Mouse (Mus musculus) kidney, embryonic 14.5 days (tissue): ENCODE measurements at regions not wholly inside any gene's neighbourhood (a gene's known extent, or its start where the extent isn't known, plus 50 kb on each side); places are given as distances from the start of the nearest gene placed in this dataset.
A peak's percentile ranks its signal among the peaks of the same experiment; 100 is the strongest.

Experiments
- ATAC-seq: fragments of 200-750 bp; cut with Nextera tagmentation; 2 replicates; pipeline ENCODE4 v1.8.0; 2017; ENCODE audit warnings: moderate number of reproducible peaks, mild to moderate bottlenecking, moderate TSS enrichment, moderate library complexity; ENCODE audit not compliant: low FRiP score, low TSS enrichment
- H3K27ac ChIP-seq: fragments of 300-500 bp; sonication (generic); 2 replicates; pipeline ENCODE4 v1.5.1; 2014; ENCODE audit warnings: low read depth, mild to moderate bottlenecking, low read length, moderate library complexity, mixed read lengths
- H3K27me3 ChIP-seq: fragments of 300-500 bp; sonication (generic); 2 replicates; pipeline ENCODE4 v1.6.1; 2014; ENCODE audit warnings: mild to moderate bottlenecking, low read length; ENCODE audit not compliant: control insufficient read depth, insufficient read depth
- H3K36me3 ChIP-seq: fragments of 300-500 bp; sonication (generic); 2 replicates; pipeline ENCODE4 v1.6.1; 2014; ENCODE audit warnings: low read length, mixed read lengths; ENCODE audit not compliant: control insufficient read depth, insufficient read depth
- H3K4me1 ChIP-seq: fragments of 300-500 bp; sonication (generic); 2 replicates; pipeline ENCODE4 v1.6.1; 2014; ENCODE audit warnings: low read length, mixed read lengths; ENCODE audit not compliant: control insufficient read depth, insufficient read depth
- H3K4me2 ChIP-seq: fragments of 300-500 bp; sonication (generic); replicated peaks from 2 replicates; pipeline ENCODE4 v1.6.1; 2014; ENCODE audit warnings: low read depth, mild to moderate bottlenecking, low read length
- H3K4me3 ChIP-seq: fragments of 300-500 bp; sonication (generic); 2 replicates; pipeline ENCODE4 v1.5.1; 2014; ENCODE audit warnings: mild to moderate bottlenecking, low read length
- H3K9ac ChIP-seq: fragments of 300-500 bp; sonication (generic); 2 replicates; pipeline ENCODE4 v1.6.1; 2014; ENCODE audit warnings: low read depth, mild to moderate bottlenecking, low read length, moderate library complexity
- H3K9me3 ChIP-seq: fragments of 300-500 bp; sonication (generic); 2 replicates; pipeline ENCODE4 v1.6.1; 2016; ENCODE audit warnings: low read length; ENCODE audit not compliant: control insufficient read depth
- WGBS: fragments of 180-500 bp; shearing (Covaris S2); extraction: QIAGEN DNeasy Blood & Tissue Kit; methylation state at CpG from one replicate; pipeline ENCODE4 v1.1.7; 2014; 5-methylcytosine and 5-hydroxymethylcytosine counted together

GRCm38 (mm10) chr10:91242491-91243046 is 61.5 kb upstream of the Tmpo start:
- Histone ChIP-seq H3K9ac (no peak overlapping the region), H3K36me3 (no peaks in the 10 kb centered on the region), H3K4me1 (0 out of 2 replicates have a peak, but pooled peaks cover 7% of the 10 kb centered on the region), H3K4me3 (no peak overlapping the region), H3K27me3 (no peaks in the 10 kb centered on the region), H3K4me2 (no peak overlapping the region), H3K27ac (peak overlapping the region; percentile 52; the same call in 1 of the 2 replicates), H3K9me3 (no peaks in the 10 kb centered on the region)
- 62% methylated on average over 5 of the region's 5 CpGs for WGBS
- no peak for ATAC-seq

DNA sequence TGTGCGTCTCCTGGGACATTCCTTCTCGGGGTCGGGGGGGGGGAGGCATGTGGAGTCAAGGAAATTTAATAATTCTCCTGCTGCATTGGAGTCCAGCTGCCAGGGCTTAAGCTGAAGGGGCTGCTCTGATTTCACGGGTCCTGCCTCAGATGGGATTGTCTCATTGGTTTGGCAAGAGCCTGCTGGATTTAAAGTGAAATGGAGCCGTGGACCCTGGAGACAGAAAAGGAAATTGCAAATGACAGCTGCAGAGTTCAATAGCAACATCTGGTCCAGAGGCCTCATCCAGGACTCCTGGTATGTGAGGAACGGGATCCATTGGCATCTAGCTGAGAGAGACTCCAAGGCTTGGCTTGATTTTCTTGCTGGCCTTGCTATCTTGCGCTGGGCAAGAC is 60.5 kb upstream of the Tmpo start:
- WGBS: 31% methylated on average over 7 of the region's 7 CpGs
- 0 out of 2 replicates have a peak, but pooled peaks cover 7% of the 10 kb centered on the region for H3K4me1 ChIP-seq
- H3K27me3 ChIP-seq: no peaks in the 10 kb centered on the region
- peak overlapping the region; percentile 79; the same call in 1 of the 2 replicates for H3K27ac ChIP-seq
- no peaks in the 10 kb centered on the region for H3K9me3 ChIP-seq
- no peak overlapping the region for H3K9ac ChIP-seq
- peak; percentile 21; the same call in 1 of the 2 replicates for ATAC-seq
- H3K4me2 ChIP-seq: no peak overlapping the region
- H3K4me3 ChIP-seq: no peak overlapping the region
- no peaks in the 10 kb centered on the region for H3K36me3 ChIP-seq

DNA sequence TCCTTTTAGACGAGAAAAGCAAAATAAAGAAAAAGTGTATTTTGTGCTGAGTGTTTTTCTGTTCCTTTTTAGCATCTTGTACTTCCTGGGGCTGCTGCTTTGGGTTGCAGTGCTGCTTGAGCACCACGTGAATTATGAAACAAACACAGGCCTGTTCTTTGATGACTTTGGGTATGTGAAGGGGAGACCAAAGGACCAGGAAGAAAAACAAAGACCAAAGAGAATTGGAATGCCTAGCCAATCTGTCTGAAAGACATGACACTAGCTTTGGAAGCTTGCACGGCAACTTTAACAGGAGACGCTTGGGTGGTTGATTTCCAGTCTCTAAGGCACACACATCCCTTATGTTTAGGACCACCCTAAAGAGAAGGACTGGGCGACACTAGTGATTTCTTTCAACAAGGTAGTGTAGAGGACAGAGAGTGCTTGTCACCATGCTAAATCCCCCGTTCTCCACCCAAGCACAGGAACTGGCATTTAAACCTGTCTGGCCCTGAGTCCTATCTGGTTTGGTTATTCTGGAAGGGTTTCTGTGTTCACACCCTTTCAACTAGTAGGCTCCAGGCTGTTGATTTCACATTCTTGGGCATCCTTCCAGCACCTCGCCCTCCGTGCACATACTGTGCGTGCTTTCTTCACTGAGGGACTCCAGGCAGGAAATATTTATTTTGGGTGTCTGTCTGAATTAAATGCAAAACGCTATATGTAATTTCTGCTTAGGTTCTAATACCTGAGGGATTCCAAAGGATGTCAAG is 59.9 kb upstream of the Tmpo start:
- Histone ChIP-seq H3K9ac (no peak overlapping the region), H3K4me1 (0 out of 2 replicates have a peak, but pooled peaks cover 7% of the 10 kb centered on the region), H3K36me3 (no peaks in the 10 kb centered on the region), H3K27me3 (no peaks in the 10 kb centered on the region), H3K27ac (peak overlapping the region; percentile 79), H3K4me3 (no peak overlapping the region), H3K4me2 (no peak overlapping the region; the same call in 1 of the 2 replicates), H3K9me3 (no peaks in the 10 kb centered on the region)
- peak; percentile 70; the same call in 1 of the 2 replicates for ATAC-seq
- WGBS: 45% methylated on average over 10 of the region's 10 CpGs

GRCm38 (mm10) chr10:91240320-91240719 is 59.2 kb upstream of the Tmpo start:
- Histone ChIP-seq H3K9me3 (no peaks in the 10 kb centered on the region), H3K4me3 (no peak overlapping the region), H3K4me1 (0 out of 2 replicates have a peak, but pooled peaks cover 7% of the 10 kb centered on the region), H3K9ac (no peak overlapping the region), H3K4me2 (no peak overlapping the region), H3K36me3 (no peaks in the 10 kb centered on the region), H3K27me3 (no peaks in the 10 kb centered on the region), H3K27ac (0 out of 2 replicates have a peak overlapping the region, but pooled peaks have one; percentile 30)
- 72% methylated on average over 7 of the region's 7 CpGs for WGBS
- ATAC-seq: no peak; the same call in 1 of the 2 replicates

GRCm38 (mm10) chr10:91236844-91237243 is 55.7 kb upstream of the Tmpo start:
- ATAC-seq: no peak
- Histone ChIP-seq H3K9me3 (no peaks in the 10 kb centered on the region), H3K27ac (no peak overlapping the region; the same call in 1 of the 2 replicates), H3K4me1 (0 out of 2 replicates have a peak, but pooled peaks cover 7% of the 10 kb centered on the region), H3K4me3 (no peak overlapping the region), H3K4me2 (no peak overlapping the region), H3K9ac (no peak overlapping the region; the same call in 1 of the 2 replicates), H3K36me3 (no peaks in the 10 kb centered on the region), H3K27me3 (no peaks in the 10 kb centered on the region)
- 29% methylated on average over 7 of the region's 7 CpGs for WGBS

DNA sequence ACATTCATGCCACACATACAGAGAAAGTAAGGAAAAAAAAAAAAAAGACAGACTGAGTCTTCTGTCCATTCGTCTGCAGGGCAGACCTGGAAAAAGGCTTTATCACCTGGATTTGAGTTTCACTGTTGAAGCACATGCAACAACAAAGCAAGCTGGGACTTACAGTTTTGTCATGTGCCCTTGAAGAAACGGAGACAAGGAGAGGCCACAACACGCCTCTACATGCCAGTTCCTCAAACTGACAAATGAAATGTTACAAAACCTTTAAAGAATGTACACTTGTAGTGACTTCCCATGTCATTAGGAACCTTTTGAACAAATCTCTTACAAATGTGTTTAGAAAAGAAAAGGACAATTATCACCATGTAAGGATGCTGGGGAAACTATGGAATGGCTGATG is 53.6 kb upstream of the Tmpo start:
- H3K9ac ChIP-seq: no peak overlapping the region
- no peak overlapping the region for H3K4me3 ChIP-seq
- ATAC-seq: no peak
- no peak overlapping the region for H3K4me2 ChIP-seq
- peaks cover 2% of the 10 kb centered on the region; the same call in 1 of the 2 replicates for H3K4me1 ChIP-seq
- no peaks in the 10 kb centered on the region for H3K36me3 ChIP-seq
- H3K27me3 ChIP-seq: no peaks in the 10 kb centered on the region
- H3K9me3 ChIP-seq: no peaks in the 10 kb centered on the region
- 82% methylated on average over 3 of the region's 3 CpGs for WGBS
- H3K27ac ChIP-seq: no peak overlapping the region
